Mouse (Mus musculus) yolk sac, embryonic 10.5 days (tissue): ENCODE data around the gene Crocc.

Experiments used
- DNase-seq: peaks from one replicate; pipeline ENCODE4 v3.0.0-alpha.2; 2017; ENCODE audit warnings: low spot score

Crocc gene

GRCm38 (mm10) chr4:141067516-141068046 lies 7.2 kb upstream of the Crocc start:
- DNase-seq, result no peak

GRCm38 (mm10) chr4:141066709-141067515 lies 6.6 kb upstream of the Crocc start:
- no peak for DNase-seq

- DNase-seq, result peak; percentile 74
Measured at GRCm38 (mm10) chr4:141065123-141065522, 4.8 kb upstream of the Crocc start.

- DNase-seq, result no peak
Measured at GRCm38 (mm10) chr4:141064104-141064659, 3.8 kb upstream of the Crocc start.

GRCm38 (mm10) chr4:141059616-141060425 lies 529 bp downstream of the Crocc start:
- no peak for DNase-seq

GRCm38 (mm10) chr4:141058835-141059234 lies 1.5 kb downstream of the Crocc start:
- DNase-seq, result no peak

GRCm38 (mm10) chr4:141056970-141057369 lies 3.4 kb downstream of the Crocc start:
- DNase-seq, result no peak

- no peak for DNase-seq
Measured at GRCm38 (mm10) chr4:141053568-141054161, 6.7 kb downstream of the Crocc start.

- DNase-seq, result no peak
Measured at GRCm38 (mm10) chr4:141053138-141053537, 7.2 kb downstream of the Crocc start.

GRCm38 (mm10) chr4:141052442-141052841 lies 7.9 kb downstream of the Crocc start:
- DNase-seq, result no peak

- no peak for DNase-seq
Measured at GRCm38 (mm10) chr4:141049476-141049835, 10.9 kb downstream of the Crocc start.

- DNase-seq, result no peak
Measured at GRCm38 (mm10) chr4:141048810-141049475, 11.4 kb downstream of the Crocc start.

- peak; percentile 24 for DNase-seq
Measured at GRCm38 (mm10) chr4:141044816-141045215, 15.5 kb downstream of the Crocc start.

- no peak for DNase-seq
Measured at GRCm38 (mm10) chr4:141041117-141041516, 19.2 kb downstream of the Crocc start.

GRCm38 (mm10) chr4:141033606-141034549 lies 26.5 kb downstream of the Crocc start:
- no peak for DNase-seq

- peak; percentile 51 for DNase-seq
Measured at GRCm38 (mm10) chr4:141031733-141032132, 28.6 kb downstream of the Crocc start.

GRCm38 (mm10) chr4:141030541-141031206 lies 29.7 kb downstream of the Crocc start:
- DNase-seq, result no peak

GRCm38 (mm10) chr4:141024992-141025391 lies 35.4 kb downstream of the Crocc start:
- DNase-seq, result no peak

- no peak for DNase-seq
Measured at GRCm38 (mm10) chr4:141024052-141024451, 36.3 kb downstream of the Crocc start.

GRCm38 (mm10) chr4:141021614-141021929 lies 38.8 kb downstream of the Crocc start:
- DNase-seq, result no peak
